Mouse (Mus musculus) limb, embryonic 10.5 days (tissue): ENCODE data around the gene Armc9. TPM values are rescaled to one million over a fixed set of nuclear protein-coding genes. Genes with fewer than 3 reads are reported as not detected.

Source experiments
- DNase-seq: peaks from one replicate; pipeline ENCODE4 v3.0.0-alpha.2; 2017; ENCODE audit warnings: low spot score
- H3K27ac ChIP-seq: fragments of 300-500 bp; sonication (generic); 2 replicates; pipeline ENCODE4 v1.5.1; 2016; ENCODE audit warnings: mild to moderate bottlenecking
- H3K27me3 ChIP-seq: fragments of 300-500 bp; sonication (generic); 2 replicates; pipeline ENCODE4 v1.6.1; 2016; ENCODE audit warnings: low read depth, mild to moderate bottlenecking; ENCODE audit not compliant: poor library complexity, severe bottlenecking
- H3K36me3 ChIP-seq: fragments of 300-500 bp; sonication (generic); 2 replicates; pipeline ENCODE4 v1.6.1; 2016; ENCODE audit warnings: mild to moderate bottlenecking, moderate library complexity
- H3K4me1 ChIP-seq: fragments of 300-500 bp; sonication (generic); 2 replicates; pipeline ENCODE4 v1.6.1; 2016
- H3K4me3 ChIP-seq: fragments of 300-500 bp; sonication (generic); 2 replicates; pipeline ENCODE4 v1.5.1; 2016; ENCODE audit warnings: mild to moderate bottlenecking, moderate library complexity
- H3K9me3 ChIP-seq: fragments of 300-500 bp; sonication (generic); replicated peaks from 2 replicates; pipeline ENCODE4 v1.6.1; 2016; ENCODE audit warnings: mild to moderate bottlenecking
- WGBS: fragments of 180-500 bp; shearing (Covaris S2); methylation state at CpG from one replicate; pipeline ENCODE4 v1.1.7; 2016; 5-methylcytosine and 5-hydroxymethylcytosine counted together
- polyA plus RNA-seq: library from polyadenylated mRNA; unstranded; fragments of >200 nt; fragmentation: Nextera tagmentation; extraction: Ambion mirVana; gene quantifications from 2 replicates; pipeline ENCODE4 v1.2.1, GENCODE M21; 2016

The Armc9 gene
- polyA plus RNA-seq, 1 experiment from 2014 or later = 37.3 TPM

DNA sequence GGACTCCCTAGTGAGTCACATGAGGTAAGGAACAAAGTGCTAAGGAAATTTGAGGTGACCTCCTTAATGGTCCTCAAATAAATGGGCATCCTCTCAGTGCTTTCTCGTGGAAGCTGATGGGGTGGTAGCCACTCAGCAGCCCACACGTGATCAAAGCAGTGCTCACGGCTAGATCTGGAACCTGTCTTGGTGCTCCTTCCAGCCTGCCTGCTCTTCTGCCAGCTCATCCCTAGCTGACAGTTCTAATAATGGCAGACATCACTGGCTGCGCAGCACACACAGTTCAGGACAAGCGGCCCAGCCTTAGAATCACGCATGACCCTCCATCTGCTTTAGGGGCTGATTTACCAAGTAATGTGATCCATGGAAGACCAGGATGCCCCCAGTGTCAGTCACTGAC is 85.3 kb downstream of the Armc9 start:
- H3K4me1 ChIP-seq = peaks cover 4% of the 10 kb centered on the region; the same call in 1 of the 2 replicates
- WGBS = 85% methylated on average over 6 of the region's 6 CpGs

DNA sequence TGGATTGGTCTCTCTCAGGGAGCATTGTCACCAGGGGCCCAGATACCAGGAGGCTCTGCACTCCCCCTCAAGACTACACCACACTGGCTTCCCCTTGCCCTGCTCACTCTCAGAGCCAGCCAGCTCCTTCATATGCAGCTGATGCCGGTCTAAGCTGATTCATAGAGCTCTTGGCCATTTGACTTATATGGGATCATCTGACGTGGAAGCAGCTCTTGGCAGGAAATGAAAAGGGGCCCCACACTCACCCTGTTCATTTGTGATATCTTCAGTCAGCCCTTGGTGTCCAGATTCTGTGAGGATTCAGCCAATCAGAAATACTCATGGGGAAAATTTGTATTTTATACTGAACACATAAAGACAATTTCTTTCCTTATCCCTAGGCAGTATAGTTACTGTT is 86.4 kb downstream of the Armc9 start:
- WGBS = 78% methylated on average over 2 of the region's 2 CpGs

More for the DNA sequence above, 85.3 kb downstream of the Armc9 start:
- Histone ChIP-seq H3K27me3 (no peaks in the 10 kb centered on the region), H3K4me3 (no peak overlapping the region), H3K9me3 (no peaks in the 10 kb centered on the region), H3K27ac (no peak overlapping the region), H3K36me3 (no peaks in the 10 kb centered on the region)
- DNase-seq = no peak

DNA sequence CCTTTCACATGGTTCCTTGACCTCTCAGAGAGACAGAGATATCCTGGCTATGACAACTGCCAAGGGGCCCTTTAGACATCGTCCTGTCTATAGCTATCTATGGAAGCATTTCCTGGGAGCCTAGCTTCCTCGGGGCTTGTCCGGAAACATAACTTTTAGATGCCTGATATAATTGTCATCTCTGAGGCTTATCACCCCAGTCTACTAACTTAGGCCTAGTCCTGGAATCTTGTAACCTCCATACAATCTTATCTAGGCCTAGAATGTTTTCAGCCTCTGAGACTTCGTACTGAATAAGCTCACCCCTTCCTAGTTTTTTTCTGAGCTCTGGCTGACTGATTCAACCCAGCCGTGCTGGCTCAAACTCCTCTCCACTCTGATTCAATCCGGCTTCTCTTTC is 88.9 kb downstream of the Armc9 start:
- no peak for DNase-seq
- H3K27me3 ChIP-seq = no peaks in the 10 kb centered on the region
- peaks cover 4% of the 10 kb centered on the region; the same call in 1 of the 2 replicates for H3K4me1 ChIP-seq
- H3K4me3 ChIP-seq = no peak overlapping the region
- WGBS = 90% methylated on average over 6 of the region's 6 CpGs
- H3K9me3 ChIP-seq = no peaks in the 10 kb centered on the region
- H3K27ac ChIP-seq = no peak overlapping the region
- H3K36me3 ChIP-seq = peaks cover 13% of the 10 kb centered on the region

More for the DNA sequence above, 86.4 kb downstream of the Armc9 start:
- H3K9me3 ChIP-seq = no peaks in the 10 kb centered on the region
- peaks cover 4% of the 10 kb centered on the region; the same call in 1 of the 2 replicates for H3K4me1 ChIP-seq
- no peaks in the 10 kb centered on the region for H3K27me3 ChIP-seq
- H3K4me3 ChIP-seq = no peak overlapping the region
- no peak for DNase-seq
- peaks cover 8% of the 10 kb centered on the region for H3K36me3 ChIP-seq
- no peak overlapping the region for H3K27ac ChIP-seq

DNA sequence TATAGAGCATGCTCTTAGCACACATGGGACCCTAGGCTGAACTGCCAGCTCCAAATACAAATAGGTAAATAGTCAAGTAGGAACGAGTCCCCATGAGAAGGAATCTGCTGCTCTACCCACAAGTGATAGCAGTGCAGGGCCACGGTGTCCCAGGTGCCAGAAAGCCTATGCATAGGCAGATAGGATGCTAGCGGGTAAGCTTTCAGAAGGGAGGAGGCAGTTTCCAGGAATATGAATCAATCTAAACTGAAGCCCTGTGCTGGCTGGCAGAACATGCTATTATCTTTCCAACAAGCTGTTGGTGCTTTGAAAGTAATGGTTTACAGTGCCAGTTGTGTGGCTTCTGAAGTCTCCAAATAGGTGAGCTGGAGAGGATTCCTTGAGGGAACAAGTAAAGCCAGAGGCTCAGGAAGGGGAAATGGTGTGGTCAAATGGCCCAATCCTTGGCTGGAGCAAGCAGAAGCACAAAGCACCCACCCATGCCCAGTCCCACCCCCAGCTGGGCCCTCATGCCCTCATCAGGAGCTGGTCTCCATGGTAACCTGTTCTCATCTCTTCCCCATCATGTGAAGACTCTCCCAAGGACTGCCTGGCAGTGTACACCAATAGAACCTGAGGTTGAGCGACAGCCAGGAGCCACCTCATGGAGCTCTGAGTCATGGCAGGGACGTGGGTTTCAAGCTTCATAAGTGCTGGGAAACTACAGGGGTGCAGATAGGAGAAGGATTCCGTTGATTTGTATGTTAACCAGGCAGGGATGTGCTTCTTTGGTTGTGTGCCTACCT is 90.9 kb downstream of the Armc9 start:
- no peak for DNase-seq
- H3K27ac ChIP-seq = no peak overlapping the region
- 87% methylated on average over 6 of the region's 6 CpGs for WGBS

DNA sequence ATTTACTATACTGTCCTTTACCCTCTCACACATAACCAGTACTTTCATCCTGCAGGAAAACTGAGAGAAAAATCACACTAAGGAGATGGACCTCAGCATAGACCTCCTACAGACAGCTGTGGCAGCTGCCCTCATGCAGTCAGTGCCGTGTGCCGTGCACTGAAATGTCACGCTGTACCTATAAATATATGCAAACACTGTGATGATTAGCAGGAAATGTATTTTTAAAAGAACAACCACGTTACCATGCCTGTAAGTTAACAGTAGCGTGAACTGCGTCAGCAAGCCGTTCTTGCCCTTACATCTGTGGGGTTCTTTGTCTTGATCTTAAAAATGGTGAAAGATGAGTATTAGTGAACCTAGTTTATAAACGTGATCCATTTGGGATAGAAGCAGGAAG is 98.8 kb downstream of the Armc9 start:
- H3K36me3 ChIP-seq = peaks cover 4% of the 10 kb centered on the region; the same call in 1 of the 2 replicates
- no peaks in the 10 kb centered on the region for H3K9me3 ChIP-seq
- 92% methylated on average over 8 of the region's 8 CpGs for WGBS
- no peaks in the 10 kb centered on the region for H3K27me3 ChIP-seq
- no peak overlapping the region for H3K4me3 ChIP-seq
- no peak for DNase-seq
- H3K4me1 ChIP-seq = no peaks in the 10 kb centered on the region
- no peak overlapping the region for H3K27ac ChIP-seq

More for the DNA sequence above, 90.9 kb downstream of the Armc9 start:
- Histone ChIP-seq H3K27me3 (no peaks in the 10 kb centered on the region), H3K4me1 (no peaks in the 10 kb centered on the region), H3K9me3 (no peaks in the 10 kb centered on the region), H3K4me3 (no peak overlapping the region), H3K36me3 (peaks cover 17% of the 10 kb centered on the region)

DNA sequence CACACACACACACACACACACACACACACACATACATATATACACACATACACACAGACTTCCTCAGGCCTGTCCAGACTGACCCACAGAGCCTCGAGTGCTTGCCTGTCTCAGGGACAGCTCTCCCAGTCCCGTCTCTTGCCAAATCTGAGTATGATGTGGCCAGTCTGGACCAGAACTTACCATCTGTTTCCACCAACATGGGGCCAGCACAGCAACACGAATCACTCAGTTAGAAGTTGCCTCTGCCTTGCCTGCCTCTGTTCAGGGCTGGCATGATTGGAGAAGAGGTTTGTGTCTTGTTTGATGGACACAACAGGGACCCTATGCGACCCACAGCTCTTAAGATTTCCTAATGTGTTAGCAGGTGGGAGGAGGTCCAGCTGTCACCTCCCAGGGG is 101.7 kb downstream of the Armc9 start:
- H3K36me3 ChIP-seq = no peaks in the 10 kb centered on the region
- DNase-seq = no peak
- 79% methylated on average over 4 of the region's 4 CpGs for WGBS
- no peaks in the 10 kb centered on the region for H3K9me3 ChIP-seq
- no peak overlapping the region for H3K27ac ChIP-seq
- H3K27me3 ChIP-seq = no peaks in the 10 kb centered on the region
- no peak overlapping the region for H3K4me3 ChIP-seq
- no peaks in the 10 kb centered on the region for H3K4me1 ChIP-seq

DNA sequence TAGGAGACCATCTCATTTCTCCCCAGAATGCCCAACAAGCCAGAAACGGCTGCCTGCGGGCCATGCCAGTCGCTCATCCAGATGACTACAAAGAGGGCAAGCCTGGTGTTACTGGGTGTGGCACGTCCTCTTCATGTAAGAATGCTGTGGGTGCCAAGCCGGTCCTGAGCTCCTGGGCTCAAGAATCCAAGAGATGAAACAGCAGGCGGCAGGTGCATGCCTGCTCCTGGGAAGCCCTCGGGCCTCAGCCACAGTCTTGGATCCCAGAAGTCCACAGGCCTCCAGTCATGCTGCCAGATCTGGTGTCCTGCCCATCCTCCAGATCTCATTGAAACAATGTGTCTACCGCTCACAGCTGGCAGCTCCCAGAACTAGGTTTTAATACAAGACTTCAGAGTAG is 102.6 kb downstream of the Armc9 start:
- no peaks in the 10 kb centered on the region for H3K4me1 ChIP-seq
- H3K27ac ChIP-seq = no peak overlapping the region
- no peak overlapping the region for H3K4me3 ChIP-seq
- no peak for DNase-seq
- no peaks in the 10 kb centered on the region for H3K36me3 ChIP-seq
- WGBS = 92% methylated on average over 8 of the region's 8 CpGs
- no peaks in the 10 kb centered on the region for H3K9me3 ChIP-seq
- H3K27me3 ChIP-seq = no peaks in the 10 kb centered on the region

DNA sequence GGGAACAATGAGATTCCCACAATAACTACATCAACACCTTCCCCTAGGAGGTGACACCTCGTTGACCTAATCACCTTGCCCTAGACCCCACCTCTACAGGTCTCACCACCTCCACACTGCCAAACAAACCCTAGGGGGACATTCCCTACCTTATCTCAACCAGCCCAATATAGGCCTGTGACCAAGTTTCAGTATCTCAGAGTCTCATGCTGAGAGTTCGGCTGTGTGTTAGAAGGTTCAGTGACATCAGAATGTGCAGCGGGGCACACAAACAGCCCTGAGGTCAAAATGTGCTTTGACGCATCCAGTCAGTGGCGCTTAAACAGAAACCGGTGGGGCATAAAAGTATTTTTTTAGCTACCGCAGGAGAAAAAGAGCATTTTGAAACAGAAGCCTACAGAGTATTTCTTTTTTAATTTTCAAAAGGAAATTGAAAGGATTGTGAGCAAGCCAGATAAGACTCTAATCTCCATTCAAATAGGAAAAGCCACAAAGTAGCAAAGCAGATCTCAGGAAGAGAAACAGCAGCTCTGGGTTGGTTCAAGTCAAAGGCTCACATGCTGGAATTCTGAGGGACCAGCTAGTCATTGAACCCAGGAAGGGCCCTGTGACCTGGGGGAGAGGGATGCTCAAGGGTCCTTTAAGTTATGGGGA is 103.7 kb downstream of the Armc9 start:
- Histone ChIP-seq H3K36me3 (no peaks in the 10 kb centered on the region), H3K4me3 (no peak overlapping the region), H3K27ac (no peak overlapping the region), H3K4me1 (no peaks in the 10 kb centered on the region), H3K27me3 (no peaks in the 10 kb centered on the region), H3K9me3 (no peaks in the 10 kb centered on the region)
- WGBS = 85% methylated on average over 7 of the region's 7 CpGs
- DNase-seq = no peak

DNA sequence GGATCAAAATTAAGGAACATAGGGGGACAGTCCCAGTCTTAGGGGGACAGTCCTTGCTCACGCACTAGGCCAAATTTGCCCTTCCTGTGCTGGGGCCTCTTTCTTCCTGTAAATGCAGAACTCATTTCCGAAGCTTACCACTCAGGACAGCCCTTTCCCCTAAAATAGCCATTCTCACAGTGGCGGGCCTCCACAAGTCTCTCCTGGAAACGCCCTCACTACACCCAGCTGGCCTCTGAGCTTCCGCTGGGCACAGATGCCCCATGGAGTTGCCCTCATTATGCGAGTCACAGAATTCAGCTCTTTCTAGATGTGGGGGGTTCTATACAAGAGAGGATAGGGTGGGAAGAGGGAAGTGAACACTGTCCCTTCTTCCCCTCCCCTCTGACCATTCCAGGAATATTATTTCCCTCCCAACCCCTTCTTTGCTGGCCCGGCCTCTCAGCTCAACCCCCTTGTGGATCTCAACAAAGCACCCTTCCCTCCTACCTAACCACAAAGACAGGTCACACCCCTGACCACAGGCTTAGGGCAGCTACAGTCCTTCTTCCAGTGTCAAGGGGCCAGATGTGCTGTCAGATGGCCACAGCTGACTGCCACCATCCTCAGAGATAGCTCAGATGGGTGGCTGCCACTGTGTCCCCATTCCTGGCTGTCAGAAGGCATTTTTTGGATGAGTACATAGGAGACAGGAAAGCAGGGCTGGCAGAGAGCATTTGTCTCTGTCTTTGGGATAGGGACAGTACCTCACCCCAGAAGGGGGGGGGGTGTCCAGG is 109.2 kb downstream of the Armc9 start:
- Histone ChIP-seq H3K27me3 (no peaks in the 10 kb centered on the region), H3K4me3 (no peak overlapping the region), H3K9me3 (no peaks in the 10 kb centered on the region), H3K36me3 (no peaks in the 10 kb centered on the region), H3K4me1 (no peaks in the 10 kb centered on the region; the same call in 1 of the 2 replicates), H3K27ac (no peak overlapping the region)
- WGBS = 69% methylated on average over 7 of the region's 7 CpGs
- DNase-seq = no peak

DNA sequence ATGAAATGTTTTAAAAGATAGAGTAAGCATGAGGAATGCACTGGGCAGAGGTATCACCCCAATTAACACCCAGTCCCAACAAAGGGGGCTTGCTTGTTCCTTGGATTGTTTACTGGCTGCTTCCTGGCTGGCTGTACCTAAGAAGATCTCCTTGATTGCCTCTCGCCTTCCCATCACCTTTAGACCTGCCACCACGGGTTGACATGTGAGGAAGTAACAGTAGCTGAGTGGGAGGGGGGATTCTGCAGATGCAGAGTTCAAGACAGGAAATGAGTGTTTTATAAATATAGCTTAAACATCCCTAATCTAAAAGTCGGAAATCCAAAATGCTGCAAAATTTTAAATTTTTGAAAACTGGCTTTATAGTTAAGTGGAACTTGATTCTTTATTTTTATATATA is 110.5 kb downstream of the Armc9 start:
- H3K36me3 ChIP-seq = no peaks in the 10 kb centered on the region
- no peaks in the 10 kb centered on the region for H3K27me3 ChIP-seq
- no peaks in the 10 kb centered on the region for H3K9me3 ChIP-seq
- WGBS = 53% methylated on average over 3 of the region's 3 CpGs
- no peak for DNase-seq
- H3K4me1 ChIP-seq = peaks cover 4% of the 10 kb centered on the region; the same call in 1 of the 2 replicates
- H3K27ac ChIP-seq = no peak overlapping the region
- no peak overlapping the region for H3K4me3 ChIP-seq

DNA sequence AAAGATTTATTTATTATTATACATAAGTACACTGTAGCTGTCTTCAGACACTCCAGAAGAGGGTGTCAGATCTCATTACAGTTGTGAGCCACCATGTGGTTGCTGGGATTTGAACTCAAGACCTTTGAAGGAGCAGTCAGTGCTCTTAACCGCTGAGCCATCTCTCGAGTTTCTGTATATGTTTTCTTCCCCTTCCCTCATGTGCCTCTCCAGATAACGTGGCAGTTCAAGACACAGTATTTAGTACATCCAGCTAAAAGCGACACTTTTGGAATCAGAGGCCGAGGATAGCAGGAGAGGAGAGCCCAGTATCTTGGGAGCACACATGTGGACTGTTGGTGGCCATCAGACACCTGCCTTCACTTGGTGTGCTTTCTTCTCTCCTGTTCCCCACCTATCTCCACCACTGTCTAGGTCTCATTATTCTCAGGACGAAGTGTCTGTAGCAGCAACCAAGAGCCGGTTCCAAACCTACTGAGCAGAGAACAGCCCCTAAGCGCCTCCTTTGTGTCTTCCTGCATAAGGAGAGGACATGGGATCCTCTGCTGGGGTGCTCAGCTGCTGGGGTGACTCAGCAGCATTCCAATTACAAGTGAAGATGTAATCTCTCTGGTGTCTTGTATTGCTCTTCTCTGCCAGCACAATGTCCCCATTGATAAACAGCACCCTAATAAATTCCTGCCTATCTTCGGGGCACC is 114.1 kb downstream of the Armc9 start:
- Histone ChIP-seq H3K9me3 (no peaks in the 10 kb centered on the region), H3K4me3 (no peak overlapping the region), H3K36me3 (no peaks in the 10 kb centered on the region), H3K4me1 (peaks cover 4% of the 10 kb centered on the region; the same call in 1 of the 2 replicates), H3K27ac (no peak overlapping the region), H3K27me3 (no peaks in the 10 kb centered on the region)
- DNase-seq = no peak
- 94% methylated on average over 9 of the region's 9 CpGs for WGBS

DNA sequence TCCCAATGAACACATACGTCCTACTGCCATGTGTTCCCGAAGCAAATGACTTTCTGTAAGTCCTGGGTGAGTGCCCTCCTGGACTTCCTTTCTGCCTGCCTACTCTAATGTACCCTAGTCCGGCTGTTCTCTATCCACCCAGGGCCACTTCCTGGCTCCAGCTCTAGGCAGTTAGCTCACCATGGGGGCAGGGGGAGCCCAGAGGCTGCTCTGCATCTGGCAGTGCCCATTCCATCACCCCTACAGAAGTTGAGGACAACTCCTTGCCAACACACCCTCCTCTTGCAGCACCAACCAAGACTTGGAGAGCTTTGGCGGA is 114.6 kb downstream of the Armc9 start:
- Histone ChIP-seq H3K27me3 (no peaks in the 10 kb centered on the region), H3K9me3 (no peaks in the 10 kb centered on the region), H3K36me3 (no peaks in the 10 kb centered on the region), H3K27ac (no peak overlapping the region; the same call in 1 of the 2 replicates), H3K4me3 (no peak overlapping the region), H3K4me1 (0 out of 2 replicates have a peak, but pooled peaks cover 4% of the 10 kb centered on the region)
- 86% methylated on average over 4 of the region's 4 CpGs for whole genome bisulfite sequencing
- no peak for DNase-seq
